Mouse (Mus musculus) hindbrain, embryonic 16.5 days (tissue): ENCODE results near the gene Gm6899. TPM values are rescaled to one million over a fixed set of nuclear protein-coding genes. Genes with fewer than 3 reads are reported as not detected.

Experiments
- ATAC-seq: fragments of 200-750 bp; cut with Nextera tagmentation; 2 replicates; pipeline ENCODE4 v1.8.0; 2017; ENCODE audit warnings: moderate TSS enrichment, moderate library complexity
- H3K27ac ChIP-seq: fragments of 300-500 bp; sonication (generic); 2 replicates; pipeline ENCODE4 v1.5.1; 2014; ENCODE audit warnings: low read depth, mild to moderate bottlenecking, control low read depth, low read length, moderate library complexity
- H3K27me3 ChIP-seq: fragments of 300-500 bp; sonication (generic); replicated peaks from 2 replicates; pipeline ENCODE4 v1.6.1; 2014; ENCODE audit warnings: low read length; ENCODE audit not compliant: control insufficient read depth, insufficient read depth
- H3K36me3 ChIP-seq: fragments of 300-500 bp; sonication (generic); 2 replicates; pipeline ENCODE4 v1.6.1; 2014; ENCODE audit warnings: mild to moderate bottlenecking, low read length, moderate library complexity, mixed read lengths; ENCODE audit not compliant: control insufficient read depth, insufficient read depth
- H3K4me1 ChIP-seq: fragments of 300-500 bp; sonication (generic); 2 replicates; pipeline ENCODE4 v1.6.1; 2014; ENCODE audit warnings: low read depth, low read length; ENCODE audit not compliant: control insufficient read depth, insufficient read depth
- H3K4me2 ChIP-seq: fragments of 300-500 bp; sonication (generic); 2 replicates; pipeline ENCODE4 v1.6.1; 2014; ENCODE audit warnings: mild to moderate bottlenecking, low read length, control low read depth, moderate library complexity
- H3K4me3 ChIP-seq: fragments of 300-500 bp; sonication (generic); 2 replicates; pipeline ENCODE4 v1.5.1; 2014; ENCODE audit warnings: mild to moderate bottlenecking, low read length, control low read depth, moderate library complexity
- H3K9ac ChIP-seq: fragments of 300-500 bp; sonication (generic); 2 replicates; pipeline ENCODE4 v1.6.1; 2014; ENCODE audit warnings: low read depth, mild to moderate bottlenecking, control low read depth, low read length, moderate library complexity
- H3K9me3 ChIP-seq: fragments of 300-500 bp; sonication (generic); 2 replicates; pipeline ENCODE4 v1.6.1; 2014; ENCODE audit warnings: mild to moderate bottlenecking, low read length, moderate library complexity; ENCODE audit not compliant: control insufficient read depth
- WGBS: fragments of 180-500 bp; shearing (Covaris S2); extraction: QIAGEN DNeasy Blood & Tissue Kit; methylation state at CpG from one replicate; pipeline ENCODE4 v1.1.7; 2014; 5-methylcytosine and 5-hydroxymethylcytosine counted together
- polyA plus RNA-seq: library from polyadenylated mRNA; unstranded; fragments of >200 nt; fragmentation: Nextera tagmentation; extraction: Ambion mirVana; gene quantifications from 2 replicates; pipeline ENCODE4 v1.2.1, GENCODE M21; 2015

The Gm6899 gene
- polyA plus RNA-seq, 1 experiment from 2014 or later, result not detected

DNA sequence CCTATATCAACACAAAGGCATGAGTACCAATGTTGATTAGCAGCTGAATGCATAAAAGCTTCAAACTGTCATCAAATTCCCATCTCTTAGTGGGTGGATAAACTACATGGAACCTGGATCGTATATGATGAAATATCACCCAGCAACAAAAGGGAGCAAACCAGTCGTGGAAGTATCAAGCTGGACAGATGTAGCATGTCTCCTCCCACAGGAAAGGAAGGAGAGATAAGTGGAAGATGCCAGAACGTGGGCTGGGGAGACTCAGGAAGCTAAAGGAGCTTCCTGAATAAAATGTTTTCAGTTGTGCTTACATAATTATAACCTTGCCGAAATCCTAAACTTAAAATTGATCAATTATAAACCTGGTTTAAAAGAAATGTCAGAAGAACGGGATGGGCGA lies 4.1 kb downstream of the Gm6899 start:
- no peak overlapping the region for H3K9ac ChIP-seq
- WGBS, result 80% methylated on average over 6 of the region's 6 CpGs
- peaks cover 6% of the 10 kb centered on the region; the same call in 1 of the 2 replicates for H3K4me1 ChIP-seq
- ATAC-seq, result no peak
- no peak overlapping the region for H3K4me3 ChIP-seq
- no peak overlapping the region for H3K4me2 ChIP-seq
- no peak overlapping the region for H3K27ac ChIP-seq
- no peaks in the 10 kb centered on the region for H3K27me3 ChIP-seq
- H3K36me3 ChIP-seq, result no peaks in the 10 kb centered on the region
- no peaks in the 10 kb centered on the region for H3K9me3 ChIP-seq

GRCm38 (mm10) chr11:26597761-26598160 lies 4.7 kb downstream of the Gm6899 start:
- no peaks in the 10 kb centered on the region for H3K9me3 ChIP-seq
- no peaks in the 10 kb centered on the region for H3K27me3 ChIP-seq
- no peak overlapping the region for H3K4me3 ChIP-seq
- H3K4me2 ChIP-seq, result no peak overlapping the region
- peaks cover 6% of the 10 kb centered on the region; the same call in 1 of the 2 replicates for H3K4me1 ChIP-seq
- H3K9ac ChIP-seq, result no peak overlapping the region
- no peak overlapping the region for H3K27ac ChIP-seq
- WGBS, result 85% methylated on average over 6 of the region's 6 CpGs
- no peak for ATAC-seq
- no peaks in the 10 kb centered on the region for H3K36me3 ChIP-seq

DNA sequence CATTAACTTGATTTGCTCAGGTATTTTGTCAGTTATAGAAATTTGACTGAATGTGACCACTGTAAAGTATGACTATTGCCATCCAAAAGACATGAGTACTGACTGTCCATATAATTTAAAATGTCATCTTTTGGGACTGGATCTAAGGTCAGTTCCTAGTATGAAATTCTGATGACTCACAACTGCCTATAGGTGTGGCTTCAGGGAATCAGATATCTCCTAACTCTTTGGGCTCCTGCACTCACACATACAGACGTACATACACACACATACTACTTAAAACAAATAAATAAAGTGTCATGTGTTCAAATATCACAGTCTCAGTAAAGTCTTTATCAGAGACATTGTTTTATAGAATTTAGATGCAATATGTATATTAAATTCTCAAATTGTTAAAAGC lies 5.8 kb downstream of the Gm6899 start:
- no peak for ATAC-seq

GRCm38 (mm10) chr11:26600692-26601091 lies 7.7 kb downstream of the Gm6899 start:
- H3K4me3 ChIP-seq, result no peak overlapping the region
- H3K36me3 ChIP-seq, result no peaks in the 10 kb centered on the region
- WGBS, result 82% methylated on average over 4 of the region's 4 CpGs
- H3K27ac ChIP-seq, result no peak overlapping the region
- H3K9me3 ChIP-seq, result no peaks in the 10 kb centered on the region
- no peak for ATAC-seq
- H3K4me2 ChIP-seq, result no peak overlapping the region
- H3K4me1 ChIP-seq, result no peaks in the 10 kb centered on the region
- H3K27me3 ChIP-seq, result no peaks in the 10 kb centered on the region
- no peak overlapping the region for H3K9ac ChIP-seq

More for the DNA sequence above, 5.8 kb downstream of the Gm6899 start:
- WGBS, result 90% methylated on average over 1 of the region's 1 CpGs
- Histone ChIP-seq H3K9ac (no peak overlapping the region), H3K27me3 (no peaks in the 10 kb centered on the region), H3K36me3 (no peaks in the 10 kb centered on the region), H3K9me3 (no peaks in the 10 kb centered on the region), H3K4me1 (no peaks in the 10 kb centered on the region), H3K4me2 (no peak overlapping the region), H3K27ac (no peak overlapping the region), H3K4me3 (no peak overlapping the region)

DNA sequence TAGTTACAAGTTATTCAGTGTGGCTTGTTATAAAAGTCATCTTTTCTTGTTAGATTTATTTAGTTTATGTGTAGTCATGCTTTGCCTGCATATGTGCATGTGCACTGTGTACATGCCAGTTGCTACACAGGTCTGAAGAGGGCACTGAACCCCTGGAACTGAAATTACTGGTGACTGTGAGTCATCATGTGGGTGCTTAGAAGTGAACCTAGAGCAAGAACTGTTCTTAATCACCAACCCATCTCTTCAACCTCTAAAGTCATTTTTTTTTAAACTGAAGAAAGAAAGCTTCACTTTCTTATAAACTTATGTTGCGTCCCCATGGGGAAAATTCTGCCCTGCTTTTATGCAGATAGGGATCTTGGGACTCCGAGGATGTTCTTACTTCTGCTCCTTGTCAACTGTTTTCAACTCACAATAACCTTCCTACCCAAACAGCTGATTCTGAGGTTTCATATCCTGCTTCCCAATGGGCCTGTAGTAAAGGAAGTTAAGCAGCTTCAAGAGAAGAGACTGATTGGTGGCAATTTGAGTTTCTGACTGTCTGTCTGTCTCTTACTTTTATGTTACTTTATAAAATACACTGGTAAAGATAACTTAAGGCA lies 8.6 kb downstream of the Gm6899 start:
- Histone ChIP-seq H3K27me3 (no peaks in the 10 kb centered on the region), H3K4me1 (no peaks in the 10 kb centered on the region), H3K4me2 (no peak overlapping the region), H3K27ac (no peak overlapping the region), H3K9ac (no peak overlapping the region), H3K36me3 (no peaks in the 10 kb centered on the region), H3K9me3 (no peaks in the 10 kb centered on the region), H3K4me3 (no peak overlapping the region)
- WGBS, result 89% methylated on average over 2 of the region's 2 CpGs
- ATAC-seq, result no peak

GRCm38 (mm10) chr11:26604061-26604655 lies 11.1 kb downstream of the Gm6899 start:
- 96% methylated on average over 1 of the region's 1 CpGs for WGBS
- ATAC-seq, result no peak
- H3K4me2 ChIP-seq, result no peak overlapping the region

DNA sequence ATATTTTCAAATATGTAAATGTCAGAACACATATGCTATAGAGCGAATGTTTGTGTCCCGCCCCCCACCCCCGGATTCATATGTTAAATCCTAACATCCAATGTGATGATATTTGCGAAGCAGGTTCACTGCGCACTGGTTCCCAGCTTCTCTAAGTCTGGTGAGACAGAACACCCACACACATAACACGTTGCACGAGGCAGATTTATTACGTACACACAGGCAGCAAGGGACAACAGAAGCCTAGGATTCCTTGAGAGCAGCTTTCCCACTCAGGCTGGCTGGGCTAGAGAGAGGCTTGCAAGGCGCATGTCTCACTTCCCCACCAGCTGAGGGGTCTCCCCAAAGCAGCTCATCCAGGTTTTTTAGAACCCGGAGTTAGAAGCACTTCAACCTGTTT lies 15.8 kb downstream of the Gm6899 start:
- Histone ChIP-seq H3K27me3 (no peaks in the 10 kb centered on the region), H3K9ac (no peak overlapping the region), H3K9me3 (no peaks in the 10 kb centered on the region), H3K27ac (no peak overlapping the region), H3K4me1 (no peaks in the 10 kb centered on the region), H3K36me3 (no peaks in the 10 kb centered on the region), H3K4me2 (no peak overlapping the region), H3K4me3 (no peak overlapping the region)
- no peak for ATAC-seq
- WGBS, result 71% methylated on average over 10 of the region's 10 CpGs

More at GRCm38 (mm10) chr11:26604061-26604655, 11.1 kb downstream of the Gm6899 start:
- no peak overlapping the region for H3K9ac ChIP-seq
- no peak overlapping the region for H3K27ac ChIP-seq
- no peaks in the 10 kb centered on the region for H3K27me3 ChIP-seq
- H3K4me1 ChIP-seq, result no peaks in the 10 kb centered on the region
- H3K4me3 ChIP-seq, result no peak overlapping the region
- H3K9me3 ChIP-seq, result no peaks in the 10 kb centered on the region
- H3K36me3 ChIP-seq, result no peaks in the 10 kb centered on the region

DNA sequence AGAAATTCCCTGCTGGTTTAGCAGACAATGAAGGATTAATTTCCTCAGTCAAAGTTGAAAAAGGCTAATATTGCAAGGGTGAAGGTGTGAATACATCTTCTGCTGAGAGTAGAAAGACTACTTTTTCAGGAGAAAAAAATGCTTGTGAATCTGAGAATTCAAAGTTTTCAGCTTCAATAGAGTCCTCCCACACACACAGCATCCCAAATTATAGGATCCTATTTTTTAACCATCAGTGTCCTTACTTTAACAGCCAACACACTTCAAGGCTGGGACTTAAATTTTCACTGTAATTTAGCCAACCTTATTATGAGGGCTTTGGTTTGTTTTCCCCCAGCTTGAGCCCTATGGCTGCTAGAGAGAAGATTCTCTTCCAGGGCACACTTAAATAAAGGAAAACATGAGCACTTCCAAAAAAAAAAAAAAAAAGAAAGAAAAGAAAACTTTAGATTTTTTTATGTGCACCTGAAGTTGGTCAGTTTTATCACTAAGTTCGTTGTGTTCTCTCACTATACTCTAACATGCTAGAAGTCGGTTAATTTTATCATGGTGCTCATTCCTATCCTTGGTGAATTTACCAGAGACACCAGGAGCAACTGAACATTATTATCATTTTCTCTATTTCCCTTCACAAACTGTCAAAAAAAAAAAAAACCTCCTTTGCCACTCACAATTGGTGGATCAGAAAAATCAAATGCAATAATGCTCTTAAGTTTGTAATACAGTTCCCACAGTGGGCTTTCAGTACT lies 25.6 kb downstream of the Gm6899 start:
- no peaks in the 10 kb centered on the region for H3K36me3 ChIP-seq
- no peak overlapping the region for H3K4me2 ChIP-seq
- no peak overlapping the region for H3K27ac ChIP-seq
- WGBS, result 94% methylated on average over 2 of the region's 2 CpGs
- no peaks in the 10 kb centered on the region for H3K9me3 ChIP-seq
- no peak for ATAC-seq
- H3K9ac ChIP-seq, result no peak overlapping the region
- H3K27me3 ChIP-seq, result no peaks in the 10 kb centered on the region
- no peak overlapping the region for H3K4me3 ChIP-seq
- H3K4me1 ChIP-seq, result no peaks in the 10 kb centered on the region

DNA sequence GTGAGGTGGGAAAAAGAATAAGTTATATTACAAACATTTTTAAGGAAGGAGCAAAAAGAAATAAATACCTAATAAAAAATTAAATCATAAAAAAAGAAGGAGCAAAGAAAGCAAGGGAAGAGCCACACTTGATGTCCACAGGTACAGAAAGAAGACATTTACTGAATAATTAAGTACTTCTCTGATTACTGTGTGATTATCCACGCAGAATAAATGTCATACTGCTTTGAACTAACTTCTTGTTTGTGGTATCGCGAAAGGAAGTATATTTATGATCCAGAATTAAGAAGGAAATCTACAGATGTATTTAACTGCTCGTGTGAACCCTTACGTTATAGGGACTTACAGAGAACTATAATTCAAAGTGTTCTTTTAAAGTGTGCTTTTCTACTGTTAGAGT lies 29.7 kb downstream of the Gm6899 start:
- H3K9ac ChIP-seq, result no peak overlapping the region
- no peaks in the 10 kb centered on the region for H3K27me3 ChIP-seq
- H3K27ac ChIP-seq, result no peak overlapping the region
- 88% methylated on average over 5 of the region's 5 CpGs for WGBS
- H3K4me3 ChIP-seq, result no peak overlapping the region
- no peak overlapping the region for H3K4me2 ChIP-seq
- no peaks in the 10 kb centered on the region for H3K4me1 ChIP-seq
- ATAC-seq, result no peak
- H3K9me3 ChIP-seq, result no peaks in the 10 kb centered on the region
- no peaks in the 10 kb centered on the region for H3K36me3 ChIP-seq
